Mouse (Mus musculus) spleen, adult 18-20 months (tissue): ENCODE data around the gene Tbck.

Source experiments
- DNase-seq, 2 experiments: peaks; one replicate each; pipeline ENCODE4 v3.0.0; 2022; ENCODE audit warnings: mixed read lengths in 2 of 2

The Tbck gene

DNA sequence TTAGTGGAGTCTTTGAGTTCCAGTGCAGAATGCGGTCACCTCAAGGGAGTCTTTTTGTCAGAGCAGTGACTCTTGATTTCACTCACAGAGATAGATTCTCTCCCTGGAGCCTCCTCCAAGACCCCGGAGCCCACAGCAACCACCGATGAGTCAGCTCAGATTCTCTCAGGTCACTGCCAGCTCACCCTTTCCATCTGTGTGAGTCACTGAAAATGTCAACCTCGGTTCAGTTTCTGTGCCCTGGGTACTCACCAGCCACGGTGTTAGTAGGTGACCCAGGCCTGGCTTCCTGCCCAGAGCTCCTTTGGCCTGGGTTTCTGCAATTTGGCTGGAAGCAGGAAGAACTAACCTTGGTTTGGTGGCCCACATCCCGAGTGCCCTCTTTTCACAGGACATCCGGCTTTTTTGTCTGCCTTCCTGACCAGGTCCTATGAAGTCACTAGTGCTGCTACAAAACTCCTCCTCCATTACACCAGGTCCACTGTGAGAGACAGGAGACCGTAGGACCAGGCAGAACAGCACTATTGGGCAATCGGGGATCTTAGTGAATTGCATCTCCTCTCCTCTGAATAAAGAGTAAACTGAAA, 187.5 kb downstream of the Tbck start:
- DNase-seq: no peak

DNA sequence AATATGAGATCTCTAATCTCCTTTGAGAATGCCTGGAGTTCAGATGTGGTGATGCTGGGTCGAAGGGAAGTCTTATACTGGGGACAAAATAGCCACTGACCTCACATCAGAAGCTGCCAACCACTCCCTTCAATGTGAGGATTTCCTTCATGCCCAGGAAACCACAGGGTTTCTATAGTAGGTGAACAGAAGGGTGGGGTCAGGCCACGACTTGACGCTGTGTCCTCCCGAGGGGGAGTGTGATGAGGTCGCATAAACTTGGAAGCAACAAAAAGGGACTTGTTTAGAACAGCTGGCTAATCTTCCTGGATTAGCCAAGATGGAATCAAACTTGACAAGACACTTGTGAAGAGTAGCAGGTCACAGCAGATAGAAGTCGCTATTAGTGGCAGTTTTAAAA, 189.3 kb downstream of the Tbck start:
- DNase-seq: no peak

DNA sequence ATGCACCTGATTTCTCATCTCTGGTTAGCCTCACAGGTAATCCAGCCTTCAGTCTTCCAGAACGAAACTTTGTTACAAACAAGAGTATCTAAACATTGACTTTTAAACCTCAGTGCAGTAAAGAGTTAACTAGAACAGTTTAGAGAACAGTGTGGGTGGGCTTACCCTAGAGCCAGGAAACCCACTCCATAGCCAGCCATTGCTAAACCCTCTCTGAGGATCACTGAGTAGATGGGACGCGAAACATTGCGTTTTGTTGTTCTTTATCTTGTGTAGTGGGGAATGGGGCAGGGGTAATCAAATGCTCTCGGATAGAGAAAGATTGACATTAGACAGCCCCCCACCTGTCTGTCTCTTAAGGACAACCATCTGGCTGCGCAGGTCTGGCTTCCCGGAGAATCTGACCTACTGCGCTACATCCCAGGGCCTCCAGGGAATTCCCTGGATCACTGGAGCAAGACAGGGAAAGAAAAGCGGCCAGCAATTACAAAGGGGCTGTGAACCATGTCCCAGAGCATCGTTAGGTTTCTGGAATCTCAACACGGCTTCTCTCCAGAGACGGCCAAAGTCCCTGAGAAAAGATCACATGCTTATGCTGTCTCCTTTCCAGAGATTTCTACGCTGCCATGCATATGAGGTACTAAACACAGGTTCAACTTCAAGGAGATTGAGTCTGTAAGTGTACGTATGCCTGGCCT, 192.2 kb downstream of the Tbck start:
- no peak for DNase-seq

DNA sequence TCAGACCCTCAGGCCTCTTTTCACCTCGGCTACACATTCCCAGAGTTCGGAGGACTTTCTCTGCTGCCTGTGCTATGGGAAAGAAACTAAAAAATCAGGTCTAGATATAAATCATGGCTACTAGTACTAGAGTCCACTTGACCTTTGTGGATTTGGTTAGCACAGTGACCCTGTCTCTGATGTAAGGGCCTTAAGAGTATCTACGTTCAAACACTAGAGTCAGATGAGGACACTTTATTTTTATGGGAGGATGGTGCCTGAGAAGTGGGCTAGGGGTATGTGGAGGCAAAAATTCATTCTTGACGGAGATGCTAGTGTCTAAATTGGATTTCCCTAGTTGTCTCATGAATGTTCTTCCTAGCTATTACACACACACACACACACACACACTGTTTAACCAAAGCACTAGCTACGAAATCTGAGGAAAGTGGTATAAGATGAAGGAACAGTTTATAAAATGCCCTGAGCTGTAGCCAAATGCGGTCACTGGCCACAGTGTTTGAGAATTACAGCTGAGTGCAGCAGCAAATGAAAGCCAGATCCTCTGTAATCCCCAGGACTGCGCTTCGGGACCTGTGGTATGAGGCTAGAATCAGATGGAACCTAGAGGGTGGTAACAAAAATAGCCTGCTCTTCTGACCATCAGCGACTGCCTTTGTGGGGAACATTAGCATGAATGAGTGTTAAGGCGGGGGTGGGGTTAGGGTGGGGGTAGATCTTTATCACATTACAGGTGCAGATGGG, 193.2 kb downstream of the Tbck start:
- DNase-seq: no peak

DNA sequence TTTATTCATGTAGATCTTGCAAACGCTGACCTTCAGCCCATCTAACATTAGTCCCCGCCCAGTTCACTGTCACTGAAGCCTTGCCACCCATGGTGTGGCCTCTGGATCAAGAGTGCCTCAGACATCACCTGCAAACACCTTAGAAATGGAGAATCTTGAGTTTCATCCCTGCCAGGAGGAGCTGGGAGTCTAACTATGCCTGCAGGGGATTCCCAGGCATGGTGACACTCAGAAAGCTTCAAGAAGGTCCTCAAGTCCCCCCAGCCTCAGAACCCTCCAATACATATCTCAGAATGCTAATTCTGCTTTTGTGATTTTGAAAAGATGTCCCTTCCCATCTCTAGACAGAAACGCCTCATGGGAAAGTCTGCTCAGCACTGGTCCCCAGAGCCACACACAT, 196.4 kb downstream of the Tbck start:
- DNase-seq: no peak

DNA sequence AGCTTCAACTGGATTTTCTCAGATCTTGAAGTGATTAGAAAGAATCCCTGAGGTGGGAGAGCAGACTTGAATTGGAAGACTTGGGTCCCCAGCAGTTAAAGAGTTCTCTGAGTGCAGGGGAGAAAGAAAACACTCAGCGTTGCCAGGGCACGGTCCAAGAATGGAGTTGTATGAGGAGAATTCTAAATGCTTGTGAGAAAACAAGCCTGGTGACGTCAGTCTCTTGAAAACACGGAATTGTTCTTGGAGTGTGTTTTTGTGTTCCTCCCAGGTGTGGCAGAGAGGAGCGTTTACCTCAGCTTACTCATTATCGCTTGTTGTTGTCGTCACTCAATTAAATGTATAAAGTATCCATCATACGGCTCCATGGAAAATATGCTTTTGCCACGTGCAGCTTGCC, 196.9 kb downstream of the Tbck start:
- DNase-seq: no peak

DNA sequence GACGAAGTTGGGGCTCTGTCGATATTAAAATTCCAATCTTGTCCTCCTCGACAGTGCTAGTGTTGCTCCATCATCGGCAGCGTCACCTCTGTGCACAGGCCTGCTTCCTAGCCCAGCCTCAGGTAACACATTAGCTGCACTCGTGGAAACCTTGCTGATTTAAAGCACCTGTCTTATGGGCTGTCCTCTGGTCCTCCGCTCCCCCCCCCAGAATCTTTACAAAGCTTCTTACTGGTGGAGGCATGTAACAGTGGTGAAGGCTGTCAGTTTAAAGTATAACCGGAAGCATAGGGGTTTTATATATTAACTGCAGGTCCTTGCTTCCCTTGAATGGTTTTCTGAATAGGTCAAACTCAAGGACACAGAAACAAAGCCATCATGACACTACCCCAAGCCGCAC, 199.3 kb downstream of the Tbck start:
- no peak for DNase-seq

DNA sequence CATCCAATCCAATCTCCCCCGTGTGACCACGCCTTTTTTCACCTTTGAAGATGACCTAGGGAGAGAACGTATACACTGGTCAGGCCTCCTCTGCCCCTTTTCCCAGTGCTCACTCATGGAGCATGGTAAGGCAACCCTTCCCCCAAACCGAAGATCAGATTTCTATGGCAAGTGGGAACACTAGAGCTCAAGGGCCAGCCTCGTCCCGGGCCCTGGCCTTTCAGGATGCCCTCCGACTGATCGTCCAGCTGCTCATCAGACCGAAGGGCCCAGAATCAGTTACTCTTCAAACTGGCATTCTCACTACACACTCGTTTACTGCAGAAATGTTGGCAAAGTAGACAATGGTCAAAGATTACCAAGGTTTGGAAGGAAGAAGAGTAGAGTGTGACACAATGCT, 200.5 kb downstream of the Tbck start:
- no peak for DNase-seq

DNA sequence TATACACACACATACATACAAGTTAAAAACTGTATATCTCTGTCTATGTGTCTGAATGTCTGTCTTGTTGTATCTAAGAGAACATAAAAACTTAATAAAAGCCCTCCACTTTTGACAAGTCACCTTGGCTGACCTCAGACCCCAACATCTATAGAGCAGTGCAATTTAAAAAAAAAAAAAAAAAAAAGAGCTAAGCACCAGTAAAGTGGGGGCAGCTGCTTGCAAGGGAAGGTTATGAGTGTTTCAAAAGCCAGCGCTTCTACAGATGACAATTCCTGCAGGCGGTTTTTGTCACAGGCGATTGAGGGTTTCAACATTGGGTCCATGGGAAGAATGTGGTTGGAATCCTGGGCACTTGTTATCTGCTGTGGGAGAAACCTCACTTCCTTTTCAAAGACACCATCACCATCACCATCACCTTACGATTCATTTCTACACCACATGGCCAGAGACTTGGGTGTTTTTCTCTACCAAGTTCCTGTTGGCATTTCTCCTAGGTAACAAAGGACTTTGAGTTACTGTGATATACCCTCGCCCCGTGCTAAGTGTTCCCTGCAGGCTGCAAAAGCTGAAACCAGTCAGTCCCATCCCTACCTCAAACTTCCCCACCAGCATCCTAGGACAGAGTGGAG, 202.6 kb downstream of the Tbck start:
- DNase-seq: no peak

DNA sequence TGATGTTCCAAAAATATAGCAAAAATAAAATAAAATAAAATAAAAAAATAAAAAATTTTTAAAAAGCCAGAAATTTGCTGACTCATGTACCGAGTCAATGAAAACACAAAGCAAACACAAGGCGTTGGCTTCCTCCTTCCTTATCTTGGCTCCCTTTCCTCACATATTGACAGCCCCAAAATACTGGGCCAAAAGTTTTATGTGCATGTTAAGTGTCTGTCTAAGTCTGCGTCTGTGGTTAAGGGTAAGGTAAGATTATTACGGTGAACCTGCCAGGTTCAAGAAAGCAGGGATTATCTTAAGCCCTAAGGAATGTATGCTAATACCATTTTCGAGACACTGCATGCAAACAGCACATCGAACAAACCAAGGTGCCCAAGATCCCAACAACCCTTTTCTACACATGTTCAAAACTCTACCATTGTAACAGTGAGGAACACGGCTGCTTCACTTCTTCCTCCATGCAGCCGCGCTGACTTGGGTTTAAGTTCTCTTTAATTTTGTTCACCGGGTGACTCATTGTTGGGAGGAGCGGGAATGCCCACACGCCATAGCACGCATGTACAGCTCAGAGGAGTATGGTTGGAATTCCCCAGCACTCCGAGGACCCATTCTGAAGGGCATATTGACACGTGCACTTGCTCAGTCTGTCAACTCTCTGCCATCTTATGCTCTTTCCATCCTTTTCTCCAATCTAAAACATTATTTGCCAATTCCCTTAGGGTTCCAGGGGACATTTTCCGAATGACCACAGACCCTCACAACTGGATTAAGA, 203.3 kb downstream of the Tbck start:
- no peak for DNase-seq
